Mouse (Mus musculus) gastrocnemius, postnatal 36 days (tissue): ENCODE data around the gene 6330409D20Rik. TPM values are rescaled to one million over a fixed set of nuclear protein-coding genes. Genes with fewer than 3 reads are reported as not detected.

Experiments used
- DNase-seq, 2 experiments: peaks; one replicate each; pipeline ENCODE4 v3.0.0; 2022
- intact Hi-C: fragments of 180-260 bp; cut with DNase I; formaldehyde crosslinking; loops from one replicate; pipeline ENCODE4 v1.15.1; 2025
- long read RNA-seq, 2 experiments: library from polyadenylated mRNA; stranded (forward); transcript quantifications; one replicate each; pipeline ENCODE4 v2.0.0; 2021
- total RNA-seq, 2 experiments: library from RNA; stranded (reverse); gene quantifications; 2 replicates each; pipeline ENCODE4 v1.2.3; 2021

The 6330409D20Rik gene
- total RNA-seq: not detected
- long read RNA-seq, experiment 1: 0 reads
- long read RNA-seq, experiment 2: 0 reads

DNA sequence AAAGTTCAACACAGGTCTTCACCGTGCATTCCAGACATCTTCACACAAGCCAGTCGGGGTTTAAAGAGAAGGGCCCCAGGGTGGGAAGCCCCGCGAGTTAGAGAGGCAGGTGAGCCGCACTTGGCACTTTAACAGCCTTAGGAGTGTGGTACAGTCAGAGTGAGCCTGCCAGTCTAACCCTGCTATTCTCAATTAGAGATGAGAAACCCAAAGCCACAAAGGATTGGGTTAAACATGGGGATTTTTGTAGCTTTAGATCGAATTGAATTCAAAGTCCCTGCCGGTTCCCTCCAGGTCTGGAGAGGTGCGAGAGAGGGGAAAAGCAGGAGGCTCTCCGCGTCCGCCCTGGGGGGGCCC lies at the start of gene 6330409D20Rik:
Gene 6330409D20Rik, minus strand, starts transcription at position 101 of the 357 bp plus-strand sequence.
- no peak for DNase-seq
- intact Hi-C loops: no loop called here

DNA sequence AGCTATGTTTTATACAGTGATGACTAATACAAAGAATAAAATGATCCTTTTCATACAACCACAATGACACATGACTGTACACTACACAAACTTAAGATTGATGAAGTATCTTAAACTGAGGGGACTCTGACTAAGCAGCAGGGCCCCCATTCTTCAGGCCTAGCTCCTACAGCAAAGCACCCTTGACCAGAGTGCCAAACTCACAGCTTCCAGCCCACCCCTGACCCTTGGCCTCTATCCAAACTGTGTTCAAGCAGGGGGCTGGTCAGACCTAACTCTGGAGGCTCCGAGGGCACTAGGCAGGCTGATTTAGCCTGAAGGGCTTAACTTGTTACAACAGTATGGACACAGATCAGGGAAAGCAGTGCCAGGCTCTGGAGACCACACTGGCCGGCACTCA lies 47.8 kb upstream of the 6330409D20Rik start:
- intact Hi-C loops: no loop called here
- DNase-seq: no peak

DNA sequence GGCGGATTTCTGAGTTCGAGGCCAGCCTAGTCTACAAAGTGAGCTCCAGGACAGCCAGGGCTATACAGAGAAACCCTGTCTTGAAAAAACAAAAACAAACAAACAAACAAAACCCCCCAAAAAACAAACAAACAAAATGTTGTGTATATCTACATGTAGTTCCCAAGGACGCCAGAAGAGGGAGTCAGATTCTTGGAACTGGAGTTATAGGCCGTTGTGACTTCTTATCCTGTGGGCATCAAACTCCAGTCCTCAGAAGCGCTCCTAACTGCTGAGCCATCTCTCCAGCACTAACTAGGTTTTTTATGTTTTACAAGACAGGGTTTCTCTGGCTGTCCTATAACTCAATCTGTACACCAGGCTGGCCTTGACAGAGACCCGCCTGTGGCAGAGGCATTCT lies 46.4 kb upstream of the 6330409D20Rik start:
- no peak for DNase-seq
- intact Hi-C loops: no loop called here

DNA sequence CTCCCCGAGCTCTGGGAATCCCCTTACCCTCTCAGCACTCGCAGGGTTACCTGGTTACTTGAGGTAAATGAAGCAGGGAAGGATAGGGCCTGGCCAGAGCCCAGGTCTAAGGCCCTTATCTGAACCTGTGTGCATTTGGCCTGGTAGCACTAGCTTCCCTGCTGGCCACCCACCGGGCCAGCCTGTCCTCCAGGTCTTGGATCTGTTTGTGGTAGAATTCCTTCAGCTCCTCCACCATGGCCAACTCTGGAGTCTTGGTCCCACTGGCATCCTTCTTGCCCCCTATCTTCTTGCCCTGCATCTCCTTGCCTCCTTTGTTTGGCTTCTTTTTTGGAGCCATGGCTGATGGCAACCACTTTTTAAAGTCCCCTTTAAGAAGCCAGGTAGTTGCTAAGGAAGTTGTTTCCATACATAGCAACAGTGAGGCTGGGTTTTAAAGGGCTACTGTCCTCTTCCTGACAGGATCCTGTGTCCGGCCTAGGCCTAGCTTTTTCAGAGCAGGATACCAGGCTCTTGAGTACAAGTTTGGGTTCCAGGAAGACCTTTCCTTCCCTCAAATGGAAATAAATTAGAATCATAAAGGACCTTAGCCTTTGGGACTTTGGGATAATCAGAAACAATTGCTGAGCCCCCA lies 43.3 kb upstream of the 6330409D20Rik start, which contains the start of gene Cfap157:
Gene Cfap157, minus strand, starts transcription at position 381 of the 634 bp plus-strand sequence.
- no peak for DNase-seq
- intact Hi-C loops: no loop called here

DNA sequence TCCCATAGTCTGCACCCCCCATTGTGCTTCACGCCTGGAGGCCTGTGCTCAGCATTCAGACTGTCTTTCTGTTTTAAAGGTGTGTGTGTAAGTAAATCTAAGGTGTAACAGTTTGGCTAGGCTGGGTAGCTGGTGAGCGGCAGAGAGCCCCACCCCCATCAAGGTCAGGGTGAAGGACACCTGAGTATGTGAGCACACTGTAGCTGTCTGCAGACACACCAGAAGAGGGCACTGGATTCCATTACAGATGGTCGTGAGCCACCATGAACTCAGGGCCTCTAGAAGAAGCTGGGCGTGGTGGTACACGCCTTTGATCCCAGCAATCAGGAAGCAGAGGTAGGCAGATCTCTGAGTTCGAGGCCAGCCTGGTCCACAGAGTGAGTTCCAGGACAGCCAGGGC lies 40.9 kb upstream of the 6330409D20Rik start:
- DNase-seq: no peak
- intact Hi-C loops: no loop called here

DNA sequence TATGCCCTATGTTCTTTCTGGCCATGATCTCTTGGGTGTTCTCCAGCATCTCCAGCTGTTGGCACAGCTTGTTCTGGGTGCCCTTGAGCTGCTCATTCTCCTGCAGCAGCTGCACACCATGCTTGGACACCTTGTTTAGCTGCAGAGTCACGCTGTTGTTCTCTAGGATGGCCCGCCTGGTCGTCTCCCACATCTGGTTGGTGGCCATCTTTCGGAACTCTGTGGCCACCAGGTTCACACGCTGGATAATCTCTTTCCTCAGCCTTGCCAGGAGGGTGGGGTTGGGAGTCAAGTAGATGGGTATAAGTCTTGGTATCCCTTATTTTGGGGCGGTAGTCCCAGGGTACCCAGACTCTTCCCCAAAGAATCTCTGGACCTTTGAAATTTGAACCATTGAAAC lies 38.9 kb upstream of the 6330409D20Rik start:
- no peak for DNase-seq
- intact Hi-C loops: loop anchor here (2.0 kb wide), 1 partner anchor 75 kb away; no protein-coding TSS in a partner anchor

DNA sequence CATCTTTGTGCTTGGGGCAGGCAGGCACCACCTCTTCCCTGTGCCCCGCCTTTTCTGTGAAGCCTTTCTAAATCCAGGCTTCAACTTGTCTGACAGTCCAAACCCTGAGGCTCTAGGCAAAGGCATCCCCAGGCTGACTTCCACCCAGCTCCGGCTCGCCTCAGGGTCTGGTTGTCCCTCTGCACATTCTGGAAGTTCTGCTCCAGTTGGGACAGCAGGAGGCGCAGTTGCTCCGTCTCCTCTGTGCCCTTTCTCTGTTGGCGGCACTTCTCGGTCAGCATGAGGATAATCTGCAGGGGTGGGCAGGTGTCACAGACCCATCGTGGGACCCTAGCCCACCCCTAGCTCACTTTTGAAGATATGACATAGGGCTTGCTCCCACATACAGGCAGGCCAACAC lies 38.3 kb upstream of the 6330409D20Rik start:
- intact Hi-C loops: loop anchor here (2.0 kb wide), 1 partner anchor 76 kb away; no protein-coding TSS in a partner anchor
- peak; percentile 65 to 70 for DNase-seq

DNA sequence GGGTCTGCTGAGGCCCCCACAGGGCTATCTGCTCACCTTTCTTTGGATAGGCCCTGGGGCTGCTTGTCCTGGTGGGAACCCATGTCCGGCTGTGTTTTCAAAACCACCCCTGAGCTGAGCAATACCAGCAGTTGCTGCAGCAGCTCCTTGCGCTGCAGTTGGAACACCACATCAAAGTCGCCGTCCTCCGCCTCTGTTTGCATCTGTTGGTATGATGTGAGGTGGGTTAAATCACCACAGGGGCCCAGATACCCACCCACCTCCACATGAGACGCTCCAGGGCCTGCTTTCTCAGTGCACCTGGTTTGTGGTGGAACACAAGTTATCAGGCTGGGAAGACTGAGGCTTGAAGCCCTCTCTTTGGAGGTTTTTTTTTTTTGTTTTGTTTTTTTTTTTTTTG lies 37.3 kb upstream of the 6330409D20Rik start:
- no peak for DNase-seq
- intact Hi-C loops: loop anchor here (2.0 kb wide), 1 partner anchor 77 kb away; no protein-coding TSS in a partner anchor

DNA sequence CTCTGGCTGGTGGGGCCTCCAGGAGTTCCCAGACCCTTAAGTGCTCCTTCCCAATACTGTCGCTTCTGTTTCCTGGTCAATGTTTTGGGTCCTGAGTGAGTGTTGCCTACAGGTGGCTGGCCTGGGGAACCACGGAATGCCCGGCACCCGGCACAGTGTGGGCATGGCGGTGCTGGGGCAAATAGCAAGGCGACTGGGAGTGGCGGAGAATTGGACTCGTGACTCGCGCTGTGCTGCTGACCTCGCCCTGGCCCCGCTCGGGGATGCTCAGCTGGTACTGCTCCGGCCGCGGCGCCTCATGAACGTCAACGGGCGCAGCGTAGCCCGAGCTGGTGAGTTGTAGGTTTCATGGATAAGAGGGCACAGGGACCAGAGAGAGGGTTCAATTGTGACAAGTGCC lies 35.4 kb upstream of the 6330409D20Rik start:
- DNase-seq: no peak
- intact Hi-C loops: no loop called here

DNA sequence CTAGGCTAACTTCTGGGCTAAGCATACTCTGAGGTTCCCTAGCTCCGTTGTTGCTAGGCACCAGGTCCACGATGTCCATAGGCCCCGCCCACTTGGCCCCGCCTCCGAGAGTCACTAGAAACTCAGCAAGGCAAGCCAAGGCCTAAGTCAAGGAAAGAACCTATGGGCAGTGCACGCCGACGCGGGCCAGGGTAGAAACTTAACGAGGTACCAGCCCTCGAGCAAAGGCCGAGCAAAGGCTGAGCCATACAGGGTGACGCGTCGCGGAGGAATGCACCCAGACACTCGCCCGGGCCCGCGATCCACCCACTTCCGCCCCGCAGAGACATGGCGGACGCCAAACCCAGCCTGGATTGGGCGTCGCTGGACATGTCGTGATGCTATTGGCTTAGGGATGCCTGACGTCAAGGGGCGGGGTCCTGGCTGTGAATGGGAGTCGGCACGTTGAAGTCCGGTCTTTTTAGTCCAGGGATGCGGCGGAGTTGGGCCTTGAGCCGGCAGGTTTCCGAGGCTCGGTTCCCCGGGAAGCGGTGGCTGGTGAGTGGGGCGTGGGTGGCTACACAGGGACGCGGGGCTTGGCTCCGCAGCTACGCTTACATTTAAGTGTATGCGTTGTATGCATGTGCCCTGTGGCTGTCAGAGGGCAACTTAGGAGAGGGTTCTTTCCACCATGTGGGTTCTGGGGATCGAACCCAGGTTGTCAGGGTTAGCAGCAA lies 34.7 kb upstream of the 6330409D20Rik start, which contains the start of the genes Ttc16 and Ptrh1:
Gene Ttc16, minus strand, starts transcription at position 275 of the 716 bp plus-strand sequence.
Gene Ptrh1, plus strand, starts transcription at position 428 of the 716 bp plus-strand sequence.
- DNase-seq: peak; percentile 97 to 98
- intact Hi-C loops: no loop called here

DNA sequence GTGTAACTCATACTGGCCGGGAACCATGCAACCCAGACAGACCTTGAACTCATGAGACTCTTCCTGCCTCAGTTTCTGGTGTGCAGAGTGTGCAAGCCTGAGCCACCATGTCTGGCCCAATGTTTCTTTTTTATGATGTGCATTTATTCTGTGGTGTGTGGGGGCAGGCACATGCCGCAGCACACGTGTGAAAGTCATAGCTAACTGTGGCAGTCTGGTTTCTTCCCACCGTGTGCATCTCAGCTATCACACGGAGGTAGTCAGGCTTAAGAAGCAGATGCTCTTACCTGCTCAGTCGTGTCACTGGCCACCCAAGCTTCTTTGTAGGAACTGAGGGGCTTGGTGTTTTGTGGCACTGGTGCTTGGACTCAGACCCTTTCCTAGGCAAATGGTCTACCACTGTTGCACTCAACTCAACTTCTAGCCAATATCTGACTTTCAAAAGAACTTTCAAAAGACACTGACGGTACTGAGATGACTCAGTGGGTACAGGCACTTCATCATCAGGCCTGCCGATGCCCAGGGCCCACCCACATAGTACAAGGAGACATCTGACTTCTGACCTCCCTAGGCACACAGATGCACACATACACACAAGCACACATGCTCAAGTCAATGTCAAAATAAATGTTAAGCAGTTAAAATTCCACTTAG lies 31.9 kb upstream of the 6330409D20Rik start:
- no peak for DNase-seq
- intact Hi-C loops: no loop called here

DNA sequence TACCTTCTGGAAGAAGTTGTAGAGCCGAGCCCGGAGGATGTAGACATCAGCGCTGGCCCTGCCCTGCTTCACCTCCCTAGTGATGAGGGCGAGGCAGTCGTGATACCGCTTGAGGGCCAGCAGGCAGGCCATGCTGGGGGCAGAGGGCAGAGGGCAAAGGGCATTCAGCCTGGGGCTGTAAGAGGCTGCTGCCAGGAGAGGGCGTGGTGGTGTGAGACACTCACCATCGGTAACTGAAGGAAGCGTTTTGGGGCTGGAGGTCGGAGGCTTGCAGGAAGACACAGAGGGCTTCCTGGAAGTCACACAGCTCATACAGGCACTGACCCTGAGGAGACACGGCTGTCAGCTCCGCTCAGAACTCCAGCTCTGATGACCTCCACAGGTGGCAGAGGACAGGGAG lies 31.1 kb upstream of the 6330409D20Rik start:
- no peak for DNase-seq
- intact Hi-C loops: no loop called here

DNA sequence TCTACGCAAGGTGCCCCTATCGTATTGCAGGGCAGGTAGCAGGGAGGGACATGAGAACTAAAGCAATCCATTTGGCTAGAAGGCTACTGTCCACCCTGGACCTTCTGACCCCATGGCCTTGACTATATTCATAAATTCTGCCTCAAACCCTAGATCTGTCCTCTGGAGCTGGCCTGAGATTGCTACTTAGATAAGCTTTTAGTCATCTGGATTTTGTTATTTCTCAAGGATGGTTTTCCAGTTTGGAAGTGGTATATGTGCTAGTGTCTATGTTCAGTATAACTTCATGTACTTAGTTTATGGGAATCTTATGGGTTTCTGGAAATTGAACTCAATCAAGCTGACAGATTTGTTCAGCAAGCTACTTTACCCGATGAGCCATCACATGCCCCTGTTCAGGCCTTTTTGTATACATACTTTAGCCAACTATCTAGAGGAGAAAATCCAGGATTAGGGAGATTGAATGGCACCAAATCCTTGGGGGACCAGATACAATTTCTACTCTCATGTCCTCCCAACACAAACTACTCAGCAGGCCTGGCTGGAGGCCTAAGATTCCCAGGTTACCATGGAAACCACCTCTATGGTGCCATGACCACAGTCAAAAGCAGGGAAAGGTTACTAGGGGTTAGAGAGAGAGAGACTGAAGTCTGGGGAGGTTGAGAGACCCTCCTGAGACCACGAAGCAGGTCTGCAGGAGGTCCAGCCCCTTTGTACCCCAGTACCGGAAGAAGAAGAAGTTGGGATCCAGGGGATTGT lies 28.7 kb upstream of the 6330409D20Rik start:
- intact Hi-C loops: no loop called here
- no peak for DNase-seq

DNA sequence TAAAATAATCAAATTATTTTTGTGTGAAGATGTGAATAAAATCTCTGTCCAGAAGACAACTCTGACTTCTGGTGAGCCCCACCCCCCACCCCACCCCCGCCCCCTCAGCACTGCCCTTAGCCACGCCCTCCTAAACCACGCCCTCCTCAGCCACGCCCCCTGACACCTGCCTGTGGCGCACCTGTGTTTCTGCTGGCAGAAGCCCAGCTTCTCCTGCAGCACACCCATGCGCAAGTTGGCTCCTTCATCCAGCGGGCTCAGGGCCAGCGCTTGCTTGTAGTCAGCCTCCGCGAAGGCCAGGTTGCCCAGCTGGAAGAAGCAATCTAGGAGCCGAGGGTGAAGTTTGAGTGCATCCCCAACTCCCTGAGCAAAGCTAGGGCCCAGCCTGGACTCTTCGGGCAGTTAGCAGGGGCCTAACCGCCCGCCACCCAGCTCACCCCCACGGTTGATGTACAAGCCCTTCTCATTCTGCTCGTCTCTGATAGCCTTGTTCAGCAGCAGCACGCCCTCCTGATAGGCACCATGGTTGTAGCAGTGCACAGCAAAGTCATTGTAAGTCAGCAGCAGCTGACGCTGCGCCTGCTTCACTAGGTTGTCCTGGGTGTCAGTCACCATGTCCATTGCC lies 28.0 kb upstream of the 6330409D20Rik start:
- intact Hi-C loops: no loop called here
- no peak for DNase-seq

DNA sequence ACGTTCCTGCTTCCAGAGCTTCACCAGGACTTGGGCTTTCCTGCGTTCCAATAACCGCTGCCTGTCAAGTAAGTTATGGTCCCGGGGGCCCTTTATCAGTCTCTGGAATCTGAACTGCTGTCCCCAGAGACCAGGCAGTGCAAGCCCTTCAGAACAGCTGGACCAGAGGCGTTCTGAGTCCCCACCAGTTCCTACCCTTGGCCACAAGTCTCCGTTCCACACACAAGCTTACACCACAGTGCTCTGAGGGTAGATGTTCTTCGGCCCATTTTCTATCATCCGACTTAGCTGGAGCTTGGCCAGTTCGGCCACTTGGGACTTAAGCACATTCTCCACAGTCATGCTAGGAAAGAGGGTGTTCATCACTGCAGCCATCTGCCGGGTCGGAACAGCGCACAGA lies 26.4 kb upstream of the 6330409D20Rik start:
- no peak for DNase-seq
- intact Hi-C loops: no loop called here

DNA sequence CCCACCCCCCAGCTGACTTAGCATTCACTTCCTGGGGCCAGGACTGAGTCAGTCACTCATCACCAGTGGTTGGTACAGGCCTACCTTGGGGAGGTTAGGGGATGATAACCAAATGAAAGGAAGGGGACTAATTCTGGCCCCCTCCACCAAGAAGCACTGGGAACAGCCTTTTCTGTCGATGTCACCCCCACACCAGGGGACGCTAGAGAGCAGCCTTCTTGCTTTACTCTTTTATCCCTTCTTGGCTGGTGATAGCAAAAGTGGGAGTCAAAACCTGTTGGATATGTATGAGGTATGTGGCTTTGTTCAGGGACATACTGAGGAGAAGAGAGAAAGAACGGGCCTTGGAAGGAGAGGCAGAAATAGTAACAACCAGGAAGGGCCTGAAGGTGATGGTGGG lies 22.5 kb upstream of the 6330409D20Rik start:
- intact Hi-C loops: no loop called here
- no peak for DNase-seq

DNA sequence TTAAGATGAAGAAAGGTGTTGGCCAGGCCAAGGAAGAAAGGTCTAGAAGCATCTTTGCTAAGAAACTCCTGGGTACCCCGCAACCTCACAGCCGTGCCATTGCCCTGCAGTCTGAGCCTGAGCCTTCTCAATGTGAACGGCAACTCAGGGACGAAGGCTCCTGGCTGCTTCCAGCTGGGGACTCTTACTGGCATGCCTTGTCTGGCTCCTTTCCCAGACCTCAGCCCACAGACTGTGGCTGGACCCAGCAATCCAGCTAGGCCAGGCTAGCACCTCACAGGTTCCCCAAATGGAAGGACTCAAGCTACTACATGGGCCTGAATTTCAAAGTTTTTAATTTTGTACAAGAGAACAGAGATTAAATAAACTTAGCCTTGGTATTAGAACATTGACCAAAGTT lies 21.0 kb upstream of the 6330409D20Rik start:
- no peak for DNase-seq
- intact Hi-C loops: no loop called here

DNA sequence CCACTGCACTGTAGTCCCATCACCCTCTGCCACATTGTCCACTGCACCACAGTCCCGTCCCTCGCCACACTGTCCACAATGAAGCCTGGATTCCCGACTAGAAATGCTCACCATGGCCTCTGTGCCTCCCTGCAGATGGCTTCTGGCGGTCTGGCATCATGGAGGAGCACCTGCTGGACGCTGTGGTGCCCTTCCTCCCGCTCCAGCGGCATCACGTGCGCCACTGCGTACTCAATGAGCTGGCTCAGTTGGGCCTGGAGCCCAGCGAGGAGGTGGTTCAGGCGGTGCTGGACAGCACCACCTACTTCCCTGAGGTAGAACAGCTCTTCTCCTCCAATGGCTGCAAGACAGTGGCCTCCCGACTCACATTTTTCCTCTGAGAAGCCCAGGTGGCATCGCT lies 20.5 kb upstream of the 6330409D20Rik start:
- no peak for DNase-seq
- intact Hi-C loops: no loop called here

DNA sequence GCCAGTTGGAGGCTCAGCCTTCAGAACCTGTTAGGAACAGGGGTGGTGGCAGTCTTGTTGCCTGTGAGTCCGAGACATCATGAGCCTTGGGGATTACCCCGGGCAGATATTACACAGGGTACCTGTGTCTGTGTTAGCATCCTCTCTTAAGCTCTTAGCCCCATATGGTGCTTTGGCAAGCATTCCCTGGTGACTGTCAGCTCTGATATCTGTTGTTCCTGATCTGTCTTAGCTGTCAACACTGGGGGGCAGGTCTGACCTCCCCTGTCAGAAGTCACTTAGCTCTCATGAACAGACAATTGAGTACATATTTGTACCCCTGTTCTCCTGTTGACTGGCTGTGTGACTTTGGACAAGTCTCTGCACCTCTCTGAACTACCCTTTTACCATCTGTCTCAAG lies 18.2 kb upstream of the 6330409D20Rik start:
- DNase-seq: no peak
- intact Hi-C loops: no loop called here

DNA sequence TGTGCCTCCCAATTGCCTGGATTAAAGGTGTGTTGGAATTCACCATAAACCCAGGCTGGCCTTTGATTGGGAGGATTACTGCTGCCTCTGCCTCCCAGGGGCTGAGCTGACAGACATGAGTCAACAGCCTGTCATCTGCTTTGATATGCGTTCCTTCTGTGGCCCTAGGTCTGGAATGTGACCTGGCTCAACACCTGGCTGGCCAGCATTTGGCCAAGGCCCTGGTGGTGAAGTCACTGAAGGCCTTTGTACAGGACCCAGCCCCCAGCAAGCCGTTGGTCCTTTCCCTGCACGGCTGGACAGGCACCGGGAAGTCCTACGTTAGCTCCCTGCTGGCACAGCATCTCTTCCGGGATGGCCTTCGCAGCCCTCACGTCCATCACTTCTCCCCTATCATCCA lies 17.7 kb upstream of the 6330409D20Rik start:
- DNase-seq: no peak
- intact Hi-C loops: no loop called here
